Mouse (Mus musculus) G1E (cell line): ENCODE data around the gene Twist2.

Source experiments
- CTCF ChIP-seq: IDR thresholded peaks from 2 replicates; pipeline ENCODE4 v1.5.1; 2012; ENCODE audit warnings: low read depth, low read length, inconsistent platforms, mixed read lengths
- GATA1 ChIP-seq: IDR thresholded peaks from 2 replicates; pipeline ENCODE4 v1.6.1; 2012; ENCODE audit warnings: borderline replicate concordance, low read length, inconsistent platforms, mixed read lengths
- POLR2AphosphoS5 ChIP-seq: IDR thresholded peaks from 2 replicates; pipeline ENCODE4 v1.6.1; 2012; ENCODE audit warnings: low read depth, low read length, inconsistent platforms; ENCODE audit not compliant: insufficient replicate concordance
- TAL1 ChIP-seq: conservative IDR thresholded peaks from 2 replicates; pipeline ENCODE4 v1.6.1; 2012; ENCODE audit warnings: low read depth, low read length, inconsistent platforms, mixed read lengths

- TF ChIP-seq CTCF: no peak
- TF ChIP-seq TAL1: no peak
- no peak for TF ChIP-seq GATA1
- TF ChIP-seq POLR2AphosphoS5: no peak
Observed at GRCm38 (mm10) chr1:91844236-91844635, 43.0 kb downstream of the Twist2 start.
